Mouse (Mus musculus) spleen, adult 2 months (tissue): ENCODE measurements at regions not wholly inside any gene's neighbourhood (a gene's known extent, or its start where the extent isn't known, plus 50 kb on each side); places are given as distances from the start of the nearest gene placed in this dataset.
"Not testable (repeated sequence)": the region's sequence is repeated elsewhere in the genome, so short reads cannot be mapped to it uniquely, and the experiment has no call there.

Source experiments
- DNase-seq, 2 experiments: peaks; one replicate each; pipeline versions ENCODE4 v3.0.0 to v3.0.0-alpha.2; 2012 to 2021; ENCODE audit warnings: low spot score in 2 of 2, low read depth in 1 of 2
- H3K27ac ChIP-seq: fragments of 200-500 bp; 2 replicates; pipeline ENCODE4 v1.5.1; 2012; ENCODE audit warnings: low read length, inconsistent platforms; ENCODE audit not compliant: insufficient read depth
- H3K27me3 ChIP-seq: fragments of 200-500 bp; 2 replicates; pipeline ENCODE4 v1.6.1; 2012; ENCODE audit warnings: mild to moderate bottlenecking, moderate library complexity, low read length, inconsistent platforms; ENCODE audit not compliant: control insufficient read depth, insufficient read depth
- H3K36me3 ChIP-seq: fragments of 200-500 bp; 2 replicates; pipeline ENCODE4 v1.6.1; 2012; ENCODE audit warnings: mild to moderate bottlenecking, low read length, inconsistent platforms; ENCODE audit not compliant: control insufficient read depth, insufficient read depth
- H3K4me1 ChIP-seq: fragments of 200-500 bp; 2 replicates; pipeline ENCODE4 v1.6.1; 2011; ENCODE audit warnings: inconsistent platforms; ENCODE audit not compliant: control insufficient read depth, insufficient read depth, insufficient read length
- H3K4me3 ChIP-seq: fragments of 200-500 bp; 2 replicates; pipeline ENCODE4 v1.5.1; 2011; ENCODE audit warnings: mild to moderate bottlenecking, inconsistent platforms; ENCODE audit not compliant: insufficient read depth, insufficient read length; ENCODE audit errors: extremely low read depth
- CTCF ChIP-seq: fragments of 200-500 bp; IDR thresholded peaks from 2 replicates; pipeline ENCODE4 v1.5.1; 2011; ENCODE audit warnings: mild to moderate bottlenecking, inconsistent platforms; ENCODE audit not compliant: insufficient read depth, insufficient read length, insufficient replicate concordance; ENCODE audit errors: extremely low read depth
- POLR2A ChIP-seq: fragments of 200-500 bp; IDR thresholded peaks from 2 replicates; pipeline ENCODE4 v1.6.1; 2011; ENCODE audit warnings: low read depth, low read length, inconsistent platforms
- whole genome bisulfite sequencing: fragments of 180-500 bp; shearing (Covaris S2); methylation state at CpG from one replicate; pipeline ENCODE4 v1.1.7; 2018; 5-methylcytosine and 5-hydroxymethylcytosine counted together

DNA sequence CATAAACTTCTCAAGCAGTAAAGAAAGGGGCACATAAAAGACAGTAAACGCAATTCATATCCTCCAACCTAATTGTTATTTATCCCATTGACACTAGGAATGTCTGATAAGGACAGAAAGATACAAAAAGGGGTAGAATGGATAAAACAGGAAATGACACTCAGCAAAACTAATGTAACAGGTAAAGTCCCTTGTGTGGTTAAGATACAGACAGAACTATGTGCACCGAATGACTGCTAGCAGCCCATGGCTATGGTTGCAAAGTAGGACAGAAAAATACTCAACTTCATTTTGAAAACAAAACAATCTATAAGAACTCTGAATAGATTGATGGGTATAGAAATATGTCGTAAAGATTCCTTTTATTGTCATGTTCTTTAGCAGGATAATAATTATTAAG lies 408.4 kb upstream of the Dab2 start:
- no peaks in the 10 kb centered on the region for H3K4me1 ChIP-seq
- no peak overlapping the region for H3K4me3 ChIP-seq
- 84% methylated on average over 3 of the region's 3 CpGs for WGBS

DNA sequence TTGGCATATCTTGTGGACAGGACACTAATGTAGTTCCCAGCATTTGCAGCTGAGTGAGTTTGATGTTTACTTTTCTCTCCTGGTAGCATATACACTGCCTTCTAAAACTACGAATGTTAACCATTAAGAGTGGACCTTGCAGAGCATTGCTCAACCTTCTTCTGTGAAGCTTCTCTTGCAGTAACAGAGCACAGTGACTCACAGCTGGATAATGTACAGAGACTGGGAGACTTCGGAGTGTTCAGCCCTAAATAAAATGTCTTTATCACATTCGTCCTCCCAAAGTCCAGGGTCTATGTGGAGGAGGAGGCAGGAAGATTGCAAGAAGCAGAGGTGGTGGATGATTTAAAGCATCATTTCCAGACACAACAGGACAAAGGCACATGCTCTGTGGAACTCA lies 407.6 kb upstream of the Dab2 start:
- Histone ChIP-seq H3K4me3 (no peak overlapping the region), H3K27ac (no peak overlapping the region), H3K4me1 (no peaks in the 10 kb centered on the region), H3K27me3 (no peaks in the 10 kb centered on the region), H3K36me3 (no peaks in the 10 kb centered on the region)
- WGBS, result 83% methylated on average over 3 of the region's 3 CpGs
- no peak for TF ChIP-seq POLR2A
- TF ChIP-seq CTCF, result no peak
- no peak for DNase-seq

More for the DNA sequence above, 408.4 kb upstream of the Dab2 start:
- TF ChIP-seq CTCF (no peak), POLR2A (no peak)
- Histone ChIP-seq H3K27me3 (no peaks in the 10 kb centered on the region), H3K27ac (no peak overlapping the region), H3K36me3 (no peaks in the 10 kb centered on the region)
- DNase-seq, result no peak

DNA sequence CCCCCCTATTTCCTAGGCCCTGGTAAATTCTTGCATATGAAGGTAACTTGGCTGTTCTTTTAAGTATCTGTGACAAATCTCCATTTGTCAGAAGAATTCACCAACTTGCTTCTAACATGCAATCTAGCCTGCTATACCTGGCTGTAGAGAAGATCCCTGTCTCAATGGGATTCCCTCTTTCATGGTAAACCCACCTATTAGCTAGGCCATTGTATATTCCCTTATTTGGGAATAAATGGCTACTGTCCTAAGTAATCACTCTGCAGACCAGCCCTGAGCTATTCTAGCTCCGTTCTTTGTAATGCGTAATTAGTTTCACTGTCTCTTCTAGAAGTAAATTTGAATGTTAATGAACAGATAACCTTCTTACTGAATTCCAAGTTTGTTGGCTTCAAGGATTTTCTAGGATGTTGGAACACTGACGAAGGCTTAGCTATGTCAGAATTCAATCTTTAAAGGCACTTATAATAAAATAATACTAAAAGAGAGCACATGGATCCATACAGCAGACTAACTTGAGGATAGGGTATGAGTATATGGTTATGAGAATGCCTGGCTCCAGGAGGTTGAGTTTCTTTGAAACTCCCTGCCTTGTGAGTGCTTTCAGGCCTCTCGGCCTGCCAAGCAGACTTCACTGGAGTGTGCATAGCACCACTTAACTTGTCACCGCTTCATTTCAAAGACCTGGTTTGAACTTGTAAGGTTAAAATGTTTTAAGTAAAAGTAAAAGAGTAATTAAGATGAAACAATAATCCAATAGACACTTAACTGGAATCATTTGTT lies 403.7 kb upstream of the Dab2 start:
- DNase-seq, H3K36me3 ChIP-seq, H3K4me1 ChIP-seq, H3K27me3 ChIP-seq, H3K4me3 ChIP-seq, H3K27ac ChIP-seq: not testable (repeated sequence)
- 92% methylated on average over 5 of the region's 5 CpGs for WGBS

DNA sequence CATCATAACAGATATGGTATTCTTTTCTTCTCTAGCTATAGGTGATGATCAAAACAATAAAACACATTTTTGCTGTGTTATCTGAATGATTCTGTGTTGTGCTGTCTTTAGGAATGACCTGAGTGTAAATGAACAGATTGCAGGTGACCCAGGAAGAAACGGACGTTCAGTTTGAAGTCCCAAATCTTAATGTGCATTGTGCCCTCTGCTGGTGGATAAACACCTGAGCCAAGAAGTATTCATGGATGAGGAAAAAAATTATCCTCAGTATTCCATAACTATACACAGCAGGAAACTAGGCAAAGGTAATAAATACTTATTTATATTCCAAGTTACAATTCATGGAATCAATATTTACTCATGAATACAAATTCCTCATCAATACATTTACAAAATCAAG lies 384.3 kb upstream of the Dab2 start:
- H3K27ac ChIP-seq, result no peak overlapping the region
- no peaks in the 10 kb centered on the region for H3K4me1 ChIP-seq
- 5% methylated on average over 2 of the region's 2 CpGs for WGBS
- peak; percentile 9 to 10 for DNase-seq
- H3K27me3 ChIP-seq, result no peaks in the 10 kb centered on the region
- no peak; the same call in 1 of the 2 replicates for TF ChIP-seq CTCF
- no peak for TF ChIP-seq POLR2A
- no peaks in the 10 kb centered on the region for H3K36me3 ChIP-seq
- H3K4me3 ChIP-seq, result no peak overlapping the region

DNA sequence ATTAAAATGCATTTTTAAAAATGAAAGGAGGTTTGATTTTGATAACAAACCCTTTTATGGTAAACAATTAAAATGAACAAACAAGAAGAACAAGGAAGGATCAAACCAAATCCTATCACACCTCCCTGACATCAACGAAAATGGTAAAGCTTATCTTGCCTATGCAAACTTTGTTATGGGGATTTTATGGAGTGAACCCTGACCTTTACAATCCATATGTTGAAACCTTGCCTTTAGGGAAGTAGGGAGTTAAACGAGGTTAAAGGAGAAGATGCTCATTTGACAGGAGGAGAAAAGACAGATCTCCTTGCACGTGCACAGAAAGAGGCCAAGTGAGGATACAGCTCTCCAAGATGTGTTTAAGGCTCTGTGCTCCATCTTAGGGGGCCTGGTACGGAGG lies 379.5 kb upstream of the Dab2 start:
- Histone ChIP-seq H3K27me3 (no peaks in the 10 kb centered on the region), H3K27ac (no peak overlapping the region), H3K36me3 (no peaks in the 10 kb centered on the region), H3K4me3 (no peak overlapping the region), H3K4me1 (no peaks in the 10 kb centered on the region)
- no peak for DNase-seq
- TF ChIP-seq CTCF (no peak), POLR2A (no peak)
- WGBS, result 61% methylated on average over 4 of the region's 4 CpGs

DNA sequence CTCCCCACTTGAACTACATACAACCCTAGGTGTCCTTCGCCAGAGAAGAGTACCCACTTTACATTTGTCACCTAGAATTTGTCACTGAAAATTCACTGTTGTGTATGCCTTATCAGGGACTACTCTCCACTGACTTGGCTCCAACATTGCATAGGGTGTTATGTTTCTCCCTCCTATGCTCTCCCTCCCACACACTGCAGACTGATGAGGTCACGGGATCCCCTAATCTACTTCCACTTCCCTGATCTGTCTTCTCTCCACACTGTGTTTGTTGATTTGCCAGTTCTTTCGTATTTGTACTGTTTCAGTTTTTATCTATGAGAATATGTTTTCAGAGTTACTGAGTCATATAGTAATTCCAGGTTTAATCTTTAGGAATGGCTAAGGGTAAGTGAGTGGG lies 371.8 kb upstream of the Dab2 start:
- WGBS, result 70% methylated on average over 3 of the region's 3 CpGs

DNA sequence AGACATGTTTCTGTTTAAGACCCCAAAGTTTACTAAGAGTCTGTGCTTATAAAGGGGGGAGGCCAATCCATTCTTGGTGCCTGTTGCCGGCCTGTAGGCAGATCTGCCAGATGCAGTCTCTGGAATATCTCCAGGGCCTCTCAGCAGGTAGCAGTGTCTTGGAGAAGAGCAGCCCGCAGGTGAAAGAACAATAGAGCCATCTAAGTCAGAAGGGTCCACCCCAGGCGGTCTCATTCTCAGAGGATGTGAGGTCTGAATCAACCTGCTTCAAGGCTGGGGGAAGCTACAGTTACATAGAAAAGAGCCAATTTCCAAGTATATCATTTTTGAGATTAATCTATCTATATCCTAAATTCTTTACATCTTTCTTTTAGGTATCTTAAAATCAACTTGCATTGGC lies 366.0 kb upstream of the Dab2 start:
- no peak for DNase-seq
- WGBS, result 88% methylated on average over 3 of the region's 3 CpGs
- Histone ChIP-seq H3K4me1 (no peaks in the 10 kb centered on the region), H3K27me3 (no peaks in the 10 kb centered on the region), H3K27ac (no peak overlapping the region), H3K36me3 (no peaks in the 10 kb centered on the region), H3K4me3 (no peak overlapping the region)
- TF ChIP-seq CTCF (no peak), POLR2A (no peak)

More for the DNA sequence above, 371.8 kb upstream of the Dab2 start:
- no peak overlapping the region for H3K27ac ChIP-seq
- no peak for DNase-seq
- no peaks in the 10 kb centered on the region for H3K4me1 ChIP-seq
- no peak for TF ChIP-seq CTCF
- no peak for TF ChIP-seq POLR2A
- no peaks in the 10 kb centered on the region for H3K36me3 ChIP-seq
- no peak overlapping the region for H3K4me3 ChIP-seq
- no peaks in the 10 kb centered on the region for H3K27me3 ChIP-seq

DNA sequence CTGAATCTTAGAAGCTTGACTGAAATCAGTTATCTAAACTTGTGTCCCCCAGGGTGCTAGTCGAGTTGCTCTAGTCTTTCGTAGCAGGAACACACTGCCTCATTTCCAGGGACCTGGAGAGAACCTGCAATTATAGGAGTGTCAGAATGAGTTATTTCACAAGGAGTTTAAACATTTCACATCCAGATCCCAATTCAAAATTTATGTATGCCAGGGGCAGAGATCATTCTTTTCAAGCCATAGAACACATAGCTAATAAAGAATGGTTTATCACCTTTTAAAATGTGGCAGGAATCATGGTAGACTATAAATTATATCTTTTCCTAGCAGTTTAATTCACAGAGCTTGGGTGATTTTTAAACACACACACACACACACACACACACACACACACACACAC lies 358.6 kb upstream of the Dab2 start:
- 80% methylated on average over 2 of the region's 2 CpGs for WGBS
- no peak for DNase-seq

More for the DNA sequence above, 358.6 kb upstream of the Dab2 start:
- Histone ChIP-seq H3K4me3 (no peak overlapping the region), H3K4me1 (no peaks in the 10 kb centered on the region), H3K36me3 (no peaks in the 10 kb centered on the region), H3K27ac (no peak overlapping the region), H3K27me3 (no peaks in the 10 kb centered on the region)
- TF ChIP-seq CTCF (no peak), POLR2A (no peak)
